Mouse (Mus musculus) myocyte (in vitro differentiated cells): ENCODE results near the gene Adamts6. TPM values are rescaled to one million over a fixed set of nuclear protein-coding genes. Genes with fewer than 3 reads are reported as not detected.

Source experiments
- H3K27me3 ChIP-seq: one replicate; pipeline ENCODE4 v1.6.1; 2011; ENCODE audit not compliant: control insufficient read depth, insufficient read depth, insufficient read length
- H3K36me3 ChIP-seq: one replicate; pipeline ENCODE4 v1.6.1; 2011; ENCODE audit not compliant: control insufficient read depth, insufficient read depth
- H3K4me2 ChIP-seq: one replicate; pipeline ENCODE4 v1.6.1; 2011; ENCODE audit warnings: low read depth, control low read depth
- H3K4me3 ChIP-seq: one replicate; pipeline ENCODE4 v1.5.1; 2011; ENCODE audit warnings: mild to moderate bottlenecking, control low read depth, moderate library complexity
- H3K79me2 ChIP-seq: one replicate; pipeline ENCODE4 v1.6.1; 2011; ENCODE audit not compliant: control insufficient read depth, insufficient read depth
- H3ac ChIP-seq: one replicate; pipeline ENCODE4 v1.6.1; 2011; ENCODE audit not compliant: control insufficient read depth, insufficient read length
- CEBPB ChIP-seq: IDR thresholded peaks from 2 replicates; pipeline ENCODE4 v1.6.1; 2011; ENCODE audit warnings: mild to moderate bottlenecking, moderate library complexity; ENCODE audit not compliant: poor library complexity, insufficient read depth, severe bottlenecking
- E2F4 ChIP-seq: IDR thresholded peaks from one replicate; pipeline ENCODE4 v1.6.1; 2011; ENCODE audit warnings: mild to moderate bottlenecking, control low read depth, moderate library complexity; ENCODE audit not compliant: insufficient read depth
- MAX ChIP-seq: IDR thresholded peaks from one replicate; pipeline ENCODE4 v1.6.1; 2011; ENCODE audit warnings: low read depth, mild to moderate bottlenecking, control low read depth
- MYOD1 ChIP-seq, 3 experiments: IDR thresholded peaks; one replicate each; pipeline ENCODE4 v1.6.1; 2011; ENCODE audit warnings: control low read depth in 2 of 3, low read depth in 2 of 3, mild to moderate bottlenecking in 2 of 3, moderate library complexity in 1 of 3; ENCODE audit not compliant: insufficient read length in 2 of 3, control insufficient read depth in 1 of 3
- MYOG ChIP-seq, 3 experiments: IDR thresholded peaks; one replicate each; pipeline ENCODE4 v1.6.1; 2011; ENCODE audit warnings: control low read depth in 2 of 3, low read depth in 2 of 3, mild to moderate bottlenecking in 2 of 3; ENCODE audit not compliant: insufficient read length in 2 of 3, control insufficient read depth in 1 of 3, insufficient read depth in 1 of 3
- POLR2A ChIP-seq: IDR thresholded peaks from one replicate; pipeline ENCODE4 v1.6.1; 2011; ENCODE audit warnings: low read depth, mild to moderate bottlenecking, control low read depth, moderate library complexity; ENCODE audit not compliant: insufficient read length
- POLR2AphosphoS2 ChIP-seq: IDR thresholded peaks from one replicate; pipeline ENCODE4 v1.6.1; 2011; ENCODE audit warnings: low read depth, control low read depth; ENCODE audit not compliant: insufficient read length
- REST ChIP-seq: IDR thresholded peaks from one replicate; pipeline ENCODE4 v1.6.1; 2011; ENCODE audit warnings: mild to moderate bottlenecking, control low read depth, moderate library complexity; ENCODE audit not compliant: insufficient read depth, insufficient read length
- SRF ChIP-seq: IDR thresholded peaks from one replicate; pipeline ENCODE4 v1.6.1; 2011; ENCODE audit warnings: low read depth; ENCODE audit not compliant: control insufficient read depth, insufficient read length
- TCF12 ChIP-seq: IDR thresholded peaks from one replicate; pipeline ENCODE4 v1.6.1; 2011; ENCODE audit warnings: mild to moderate bottlenecking, control low read depth; ENCODE audit not compliant: poor library complexity, insufficient read depth, severe bottlenecking
- TCF3 ChIP-seq: IDR thresholded peaks from one replicate; pipeline ENCODE4 v1.6.1; 2011; ENCODE audit warnings: low read depth, control low read depth; ENCODE audit not compliant: insufficient read length
- USF1 ChIP-seq: IDR thresholded peaks from one replicate; pipeline ENCODE4 v1.6.1; 2011; ENCODE audit warnings: low read depth, mild to moderate bottlenecking, control low read depth, moderate library complexity
- polyA plus RNA-seq: library from polyadenylated mRNA; unstranded; fragments of >200 nt; fragmentation: generic; extraction: Trizol; gene quantifications from one replicate; pipeline ENCODE4 v1.2.1, GENCODE M21; 2012; ENCODE audit warnings: missing spikeins

Gene Adamts6
- polyA plus RNA-seq, 1 experiment, result 2.0 TPM

DNA sequence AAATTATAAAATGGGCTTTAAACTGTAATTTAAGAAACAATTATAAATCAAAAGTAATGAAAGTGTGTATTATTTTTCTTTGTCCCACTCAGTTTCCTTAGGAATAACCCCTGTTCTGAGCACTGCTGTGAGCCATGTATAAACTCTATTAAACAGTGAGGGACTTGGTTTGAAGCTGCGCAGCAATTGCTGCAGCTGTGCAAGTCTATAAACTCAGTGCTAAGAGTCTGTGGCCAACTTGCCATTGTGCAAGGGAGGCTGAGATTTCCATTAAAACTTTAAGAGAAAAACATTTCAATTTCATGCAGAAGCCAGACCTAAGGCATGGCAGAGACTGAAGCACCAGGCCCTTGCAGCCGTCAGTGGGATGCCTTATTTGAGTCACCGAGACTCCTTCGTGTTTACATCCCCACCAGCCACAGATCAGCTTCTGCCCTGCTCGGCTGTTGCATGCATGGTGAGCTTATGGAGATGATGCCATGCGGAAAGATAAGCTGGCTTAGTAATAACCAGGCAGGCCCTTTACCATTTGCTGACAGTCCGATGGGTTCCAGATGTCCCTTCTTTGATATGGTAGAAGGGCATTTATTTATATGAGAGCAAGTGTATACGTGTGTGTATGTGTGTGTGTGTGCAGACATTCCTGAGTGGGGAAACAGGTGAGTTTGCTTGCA is 206.7 kb downstream of the Adamts6 start:
- Histone ChIP-seq H3K4me2 (no peak overlapping the region), H3ac (no peak overlapping the region), H3K79me2 (no peaks in the 10 kb centered on the region), H3K27me3 (no peaks in the 10 kb centered on the region), H3K4me3 (no peak overlapping the region), H3K36me3 (peaks cover 6% of the 10 kb centered on the region)
- peak in 1 of 3 experiments; percentile 32 for TF ChIP-seq MYOD1 (IDR thresholded peaks at IDR 0.05; ENCODE audit: control insufficient read depth in 1 of 3, insufficient read length in 2 of 3, low read depth in 2 of 3)
- no peak for TF ChIP-seq TCF3
- TF ChIP-seq CEBPB, result no peak

GRCm38 (mm10) chr13:104497592-104497991 is 210.0 kb downstream of the Adamts6 start:
- H3K4me3 ChIP-seq, result no peak overlapping the region
- no peak for TF ChIP-seq USF1
- no peak for TF ChIP-seq MYOG (IDR thresholded peaks at IDR 0.05; ENCODE audit: control insufficient read depth in 1 of 3, insufficient read depth in 1 of 3, insufficient read length in 2 of 3, low read depth in 2 of 3)
- TF ChIP-seq CEBPB, result no peak
- no peak for TF ChIP-seq POLR2A
- TF ChIP-seq SRF, result no peak
- H3K27me3 ChIP-seq, result no peaks in the 10 kb centered on the region
- no peak overlapping the region for H3K4me2 ChIP-seq
- H3K79me2 ChIP-seq, result no peaks in the 10 kb centered on the region
- no peak overlapping the region for H3ac ChIP-seq
- peaks cover 6% of the 10 kb centered on the region for H3K36me3 ChIP-seq

DNA sequence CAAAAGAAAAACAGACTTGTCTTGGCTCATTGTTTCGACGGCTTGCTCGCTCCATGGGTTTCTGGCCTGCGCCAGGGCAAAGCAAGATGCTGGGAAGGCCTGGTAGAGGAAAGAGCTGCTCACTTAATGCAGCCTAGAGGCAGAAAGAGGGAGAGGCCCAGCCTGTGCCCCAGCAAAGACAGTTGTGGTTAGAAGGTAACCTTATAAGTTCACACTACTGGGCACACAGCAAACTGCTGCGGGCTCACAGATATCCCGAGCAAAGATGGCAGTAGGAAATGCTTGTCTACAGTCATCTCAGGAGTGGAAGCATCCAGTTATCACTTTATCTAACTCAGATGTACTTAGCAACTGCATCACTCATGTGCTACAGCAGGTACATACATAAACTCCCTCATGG is 211.0 kb downstream of the Adamts6 start:
- H3K4me3 ChIP-seq, result no peak overlapping the region
- TF ChIP-seq TCF12, result no peak
- TF ChIP-seq E2F4, result no peak
- no peak for TF ChIP-seq USF1
- no peak for TF ChIP-seq MAX
- TF ChIP-seq MYOG (IDR thresholded peaks at IDR 0.05; ENCODE audit: control insufficient read depth in 1 of 3, insufficient read depth in 1 of 3, insufficient read length in 2 of 3, low read depth in 2 of 3), result no peak
- no peak for TF ChIP-seq POLR2A
- TF ChIP-seq CEBPB, result no peak
- TF ChIP-seq MYOD1 (IDR thresholded peaks at IDR 0.05; ENCODE audit: control insufficient read depth in 1 of 3, insufficient read length in 2 of 3, low read depth in 2 of 3), result no peak
- TF ChIP-seq POLR2AphosphoS2, result no peak
- no peak for TF ChIP-seq SRF
- TF ChIP-seq REST, result no peak
- TF ChIP-seq TCF3, result no peak
- H3K79me2 ChIP-seq, result no peaks in the 10 kb centered on the region
- peaks cover 4% of the 10 kb centered on the region for H3K36me3 ChIP-seq
- no peak overlapping the region for H3K4me2 ChIP-seq
- no peaks in the 10 kb centered on the region for H3K27me3 ChIP-seq
- H3ac ChIP-seq, result no peak overlapping the region

DNA sequence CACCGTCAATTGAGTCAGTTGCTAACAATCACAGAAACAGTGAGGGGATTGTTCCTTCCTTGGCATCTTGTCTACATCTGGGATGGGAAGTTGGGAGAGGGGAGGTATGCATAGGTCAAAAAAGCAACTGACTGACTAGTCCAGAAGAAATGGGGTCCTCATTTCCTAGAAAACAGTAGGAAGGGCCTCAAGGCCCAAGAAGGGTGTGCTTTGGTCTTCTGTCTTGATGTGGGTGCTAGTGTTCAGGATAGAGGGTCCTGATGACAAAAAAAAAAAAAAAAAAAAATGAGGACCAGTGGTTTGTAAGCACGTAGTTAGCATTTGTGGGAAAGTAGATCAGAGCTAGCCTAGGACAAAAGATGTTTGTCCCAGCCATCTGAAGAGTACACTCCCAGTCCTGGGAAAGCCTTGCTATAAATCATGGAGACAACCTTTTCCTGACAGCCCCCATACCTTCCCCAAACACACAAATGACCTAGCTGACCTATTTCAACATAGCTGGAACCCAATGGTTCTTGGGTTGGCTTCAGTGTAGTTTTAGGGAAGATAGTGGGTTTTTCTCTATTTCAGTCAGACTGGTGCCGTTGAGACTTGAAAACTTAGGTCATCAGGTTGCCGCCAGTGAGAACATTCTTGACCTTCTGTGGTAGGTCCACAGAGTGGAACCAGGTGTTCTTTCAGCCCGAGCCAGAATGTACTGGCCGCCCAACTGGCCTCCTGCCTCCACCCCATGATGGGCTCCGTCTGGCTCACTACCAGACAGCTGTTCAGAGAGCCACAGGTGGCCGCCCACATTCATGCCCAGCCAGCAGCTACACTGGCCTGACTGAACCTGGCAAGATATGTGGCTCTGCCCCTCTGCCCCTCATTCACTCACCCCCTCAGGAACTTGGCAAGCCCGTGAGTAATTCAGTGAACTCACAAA is 211.7 kb downstream of the Adamts6 start:
- Histone ChIP-seq H3K4me3 (no peak overlapping the region), H3K4me2 (peak overlapping the region; percentile 21), H3K36me3 (no peaks in the 10 kb centered on the region), H3K27me3 (no peaks in the 10 kb centered on the region), H3K79me2 (no peaks in the 10 kb centered on the region), H3ac (no peak overlapping the region)
- TF ChIP-seq MYOD1 (IDR thresholded peaks at IDR 0.05; ENCODE audit: control insufficient read depth in 1 of 3, insufficient read length in 2 of 3, low read depth in 2 of 3) (peak; percentile 5 to 100 (median 99)), CEBPB (peak; percentile 88), E2F4 (no peak), TCF3 (peak; percentile 95), SRF (peak; percentile 52), POLR2A (peak; percentile 9), MAX (no peak), MYOG (IDR thresholded peaks at IDR 0.05; ENCODE audit: control insufficient read depth in 1 of 3, insufficient read depth in 1 of 3, insufficient read length in 2 of 3, low read depth in 2 of 3) (peak; percentile 51 to 99 (median 97)), REST (no peak), POLR2AphosphoS2 (peak; percentile 47), USF1 (no peak), TCF12 (peak; percentile 90)

DNA sequence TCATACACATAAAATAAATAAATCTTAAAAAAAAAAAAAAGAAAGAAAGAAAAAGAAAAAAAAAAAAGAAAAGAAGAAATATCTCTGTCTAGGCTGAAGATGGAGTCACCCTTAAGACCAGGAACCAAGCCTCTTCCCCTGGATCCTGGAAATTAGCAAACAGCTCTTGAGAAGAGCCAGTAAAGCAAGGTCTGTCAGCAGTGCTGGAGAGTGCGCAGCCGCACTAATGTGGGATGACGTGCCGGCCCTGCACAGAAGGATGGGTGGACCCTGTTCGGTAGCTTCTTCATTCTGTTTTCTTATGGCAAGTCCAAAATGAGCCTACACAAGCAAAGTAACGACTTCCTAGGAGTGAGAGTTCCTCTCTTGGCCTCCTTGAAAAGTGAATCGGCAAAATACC is 214.8 kb downstream of the Adamts6 start:
- no peaks in the 10 kb centered on the region for H3K36me3 ChIP-seq
- no peaks in the 10 kb centered on the region for H3K27me3 ChIP-seq
- TF ChIP-seq TCF12 (no peak), POLR2AphosphoS2 (no peak), MYOG (IDR thresholded peaks at IDR 0.05; ENCODE audit: control insufficient read depth in 1 of 3, insufficient read depth in 1 of 3, insufficient read length in 2 of 3, low read depth in 2 of 3) (no peak)
- no peak overlapping the region for H3K4me2 ChIP-seq
- H3ac ChIP-seq, result no peak overlapping the region
- no peak overlapping the region for H3K4me3 ChIP-seq
- H3K79me2 ChIP-seq, result no peaks in the 10 kb centered on the region
